Mouse (Mus musculus) ES-E14 (cell line): ENCODE results near the gene Fam178b.

Experiments used
- HCFC1 ChIP-seq: IDR thresholded peaks from 2 replicates; pipeline ENCODE4 v1.6.1; 2012; ENCODE audit warnings: low read length, inconsistent platforms, borderline replicate concordance; ENCODE audit not compliant: insufficient read depth
- MAFK ChIP-seq: IDR thresholded peaks from 2 replicates; pipeline ENCODE4 v1.6.1; 2014; ENCODE audit warnings: mild to moderate bottlenecking, low read depth, low read length, inconsistent platforms; ENCODE audit not compliant: insufficient read depth
- ZC3H11A ChIP-seq: IDR thresholded peaks from 2 replicates; pipeline ENCODE4 v1.6.1; 2012; ENCODE audit warnings: low read depth, mild to moderate bottlenecking, inconsistent platforms, low read length, borderline replicate concordance

DNA sequence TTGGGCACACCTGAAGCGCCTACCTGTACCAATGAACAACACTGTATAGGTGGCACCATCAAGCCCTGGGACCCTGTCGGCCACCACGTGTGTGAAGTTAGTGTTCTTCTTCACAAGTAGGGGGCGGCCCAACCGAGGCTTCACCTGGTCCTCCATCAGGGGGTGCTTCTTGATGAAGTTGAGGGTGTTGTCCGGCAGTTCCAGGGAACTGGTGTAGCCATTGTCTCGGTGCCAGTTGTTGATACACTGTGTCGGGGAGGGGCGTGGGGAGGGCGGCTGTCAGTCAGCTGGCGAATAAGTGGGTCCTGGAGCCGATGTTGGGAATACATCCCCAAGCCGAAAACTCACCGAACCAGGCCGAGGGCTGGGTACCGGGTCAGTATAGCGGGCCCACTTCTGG lies 131.1 kb downstream of the Fam178b start:
- TF ChIP-seq HCFC1 = no peak
- no peak for TF ChIP-seq MAFK
- TF ChIP-seq ZC3H11A = no peak
